Mouse (Mus musculus) fat pad, adult 2 months (tissue): ENCODE results near the gene Itln1.

Experiments
- DNase-seq: peaks from one replicate; pipeline ENCODE4 v3.0.0-alpha.2; 2011; ENCODE audit warnings: low read depth, low spot score; ENCODE audit errors: extremely low read depth

Gene Itln1

GRCm38 (mm10) chr1:171535194-171535593, at the start of gene Itln1:
Itln1 (minus strand) TSS chr1:171535294.
- no peak for DNase-seq

GRCm38 (mm10) chr1:171584584-171584983, 49.5 kb upstream of the Itln1 start:
- no peak for DNase-seq

DNA sequence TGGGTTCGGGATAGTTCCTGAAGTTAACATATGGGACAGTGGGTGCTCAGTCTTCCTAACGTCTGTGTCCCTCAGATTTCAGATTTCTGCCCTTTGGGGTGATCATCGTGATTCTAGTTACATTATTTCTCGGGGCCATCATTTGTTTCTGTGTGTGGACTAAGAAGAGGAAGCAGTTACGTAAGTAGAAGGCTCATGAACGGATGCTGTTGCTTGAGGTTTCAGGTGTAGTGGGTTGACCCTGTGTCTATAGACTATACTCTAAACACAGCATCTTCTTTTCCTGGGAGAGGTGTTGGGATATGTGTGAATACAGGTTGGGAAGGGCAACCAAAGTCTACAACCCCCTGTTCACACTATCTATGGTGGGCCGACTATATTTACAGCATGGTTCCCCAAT, 42.1 kb upstream of the Itln1 start:
- no peak for DNase-seq

DNA sequence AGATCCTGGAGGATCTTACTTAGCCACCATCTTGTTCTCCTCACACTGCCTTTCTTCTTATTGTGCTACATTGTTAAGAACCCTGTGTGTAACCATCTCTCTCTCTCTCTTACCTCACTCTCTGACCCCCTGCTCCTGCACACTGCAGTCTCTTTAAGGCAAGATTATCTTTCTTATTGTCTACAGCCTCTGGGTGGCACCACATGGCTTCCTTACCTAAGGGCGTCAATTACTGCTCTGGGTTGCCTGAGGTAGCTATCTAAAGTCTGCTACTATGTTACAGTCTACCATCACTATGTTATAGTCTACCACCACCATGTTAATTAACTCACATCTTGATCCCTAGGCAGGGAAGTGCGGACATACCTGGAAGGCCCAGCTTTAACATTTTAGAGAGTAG, 33.3 kb upstream of the Itln1 start:
- no peak for DNase-seq

DNA sequence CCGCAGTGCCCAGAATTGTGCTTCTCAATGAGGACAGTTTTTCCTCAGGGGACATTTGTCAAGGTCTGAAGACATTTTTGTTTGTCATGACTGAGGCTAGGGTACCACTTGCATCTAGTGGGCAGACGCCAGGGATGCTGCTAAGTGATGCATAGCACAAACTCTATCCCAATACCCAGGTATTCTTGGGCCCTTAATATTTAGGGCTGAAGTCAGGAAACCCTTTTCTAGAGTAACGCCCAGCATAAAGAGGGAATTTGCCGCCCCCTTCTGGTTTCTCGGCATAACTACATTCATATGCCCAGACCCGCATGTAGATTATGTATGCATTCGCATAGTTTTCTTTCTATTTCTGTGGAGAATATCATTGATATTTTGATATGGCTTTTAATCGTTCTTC, 31.7 kb upstream of the Itln1 start:
- DNase-seq: no peak

- DNase-seq: no peak
Observed at GRCm38 (mm10) chr1:171565888-171566287, 30.8 kb upstream of the Itln1 start.

GRCm38 (mm10) chr1:171564247-171564646, 29.2 kb upstream of the Itln1 start:
- DNase-seq: no peak

DNA sequence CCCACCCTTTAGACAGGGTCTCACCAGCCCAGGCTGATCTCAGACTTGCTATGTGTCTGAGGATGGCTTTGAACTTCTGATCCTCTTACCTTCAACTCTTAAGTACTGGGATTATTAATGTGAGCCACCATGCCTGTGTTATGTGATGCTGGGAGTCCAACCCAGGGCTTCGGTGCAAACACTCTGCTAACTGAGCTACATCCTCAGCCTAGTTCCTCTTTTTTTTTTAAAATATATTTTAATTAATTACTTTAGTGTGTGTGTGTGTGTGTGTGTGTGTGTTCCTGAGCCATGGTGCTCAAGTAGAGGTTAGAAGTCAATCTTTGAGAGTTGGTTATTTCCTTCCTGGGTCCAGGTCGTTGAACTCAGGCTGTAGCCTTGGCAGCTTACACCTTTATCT, 27.9 kb upstream of the Itln1 start:
- DNase-seq: no peak

GRCm38 (mm10) chr1:171561639-171562225, 26.6 kb upstream of the Itln1 start:
- DNase-seq: no peak

GRCm38 (mm10) chr1:171561200-171561599, 26.1 kb upstream of the Itln1 start:
- no peak for DNase-seq

DNA sequence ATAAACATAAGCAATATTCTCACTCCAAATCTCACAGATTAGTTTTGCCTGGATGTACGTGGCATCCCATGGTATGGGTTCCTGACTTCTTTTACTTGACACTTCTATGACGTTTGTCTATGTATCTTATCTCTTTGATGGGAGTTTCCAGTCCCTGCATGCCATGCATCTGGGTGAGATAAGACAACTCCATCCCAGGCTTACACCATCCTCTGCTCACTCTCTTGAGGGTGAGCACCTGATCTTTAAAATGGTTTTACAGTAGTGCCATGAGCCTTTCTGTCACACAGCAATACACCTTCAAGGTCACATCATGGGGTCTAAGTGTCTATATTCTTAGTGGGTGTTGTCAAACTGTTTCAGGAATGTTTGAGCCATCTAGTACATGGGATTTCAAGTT, 25.2 kb upstream of the Itln1 start:
- DNase-seq: no peak

DNA sequence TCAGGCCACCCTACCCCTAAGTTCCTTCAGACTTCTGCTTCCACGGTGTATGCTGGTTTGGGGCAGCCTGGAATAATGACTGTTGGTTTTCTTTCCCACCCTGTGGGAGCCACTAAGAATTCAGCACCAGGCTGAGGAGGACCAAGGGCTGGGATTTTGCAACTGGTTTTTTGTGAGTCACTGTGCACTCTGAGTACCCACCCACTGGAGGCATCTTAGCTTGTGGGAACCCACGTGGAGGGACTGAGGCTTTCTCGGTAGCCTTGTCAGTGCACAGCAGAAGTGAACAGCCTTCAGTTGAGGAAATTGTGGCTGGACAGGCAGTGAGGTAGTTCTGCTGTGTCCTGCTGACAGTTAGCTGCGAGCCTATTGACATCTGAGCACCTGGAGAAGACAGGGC, 23.8 kb upstream of the Itln1 start, which contains the start of gene Cd244a:
Cd244a (plus strand) TSS at position 296 of the 400 bp plus-strand sequence.
- no peak for DNase-seq

GRCm38 (mm10) chr1:171558407-171558806, 23.3 kb upstream of the Itln1 start:
- DNase-seq: no peak

DNA sequence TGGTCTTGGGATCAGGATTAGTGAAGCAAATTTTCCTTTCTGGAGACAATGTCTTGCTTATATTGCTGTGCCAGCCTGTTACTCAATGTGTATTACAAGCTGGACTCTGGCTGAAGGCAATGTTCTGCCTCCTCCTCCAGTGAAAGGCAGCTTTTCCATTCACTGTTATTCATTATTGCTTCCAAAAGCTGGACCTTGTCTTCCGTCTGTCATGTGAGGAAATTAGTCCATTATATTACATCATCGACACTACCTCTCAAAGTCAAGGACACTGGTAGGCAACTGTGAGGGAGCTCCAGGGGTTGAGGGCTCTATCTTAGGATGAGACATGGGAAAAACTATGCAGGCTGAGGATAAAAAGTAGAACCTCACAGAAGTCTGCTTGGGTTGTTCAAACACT, 21.3 kb upstream of the Itln1 start:
- no peak for DNase-seq

DNA sequence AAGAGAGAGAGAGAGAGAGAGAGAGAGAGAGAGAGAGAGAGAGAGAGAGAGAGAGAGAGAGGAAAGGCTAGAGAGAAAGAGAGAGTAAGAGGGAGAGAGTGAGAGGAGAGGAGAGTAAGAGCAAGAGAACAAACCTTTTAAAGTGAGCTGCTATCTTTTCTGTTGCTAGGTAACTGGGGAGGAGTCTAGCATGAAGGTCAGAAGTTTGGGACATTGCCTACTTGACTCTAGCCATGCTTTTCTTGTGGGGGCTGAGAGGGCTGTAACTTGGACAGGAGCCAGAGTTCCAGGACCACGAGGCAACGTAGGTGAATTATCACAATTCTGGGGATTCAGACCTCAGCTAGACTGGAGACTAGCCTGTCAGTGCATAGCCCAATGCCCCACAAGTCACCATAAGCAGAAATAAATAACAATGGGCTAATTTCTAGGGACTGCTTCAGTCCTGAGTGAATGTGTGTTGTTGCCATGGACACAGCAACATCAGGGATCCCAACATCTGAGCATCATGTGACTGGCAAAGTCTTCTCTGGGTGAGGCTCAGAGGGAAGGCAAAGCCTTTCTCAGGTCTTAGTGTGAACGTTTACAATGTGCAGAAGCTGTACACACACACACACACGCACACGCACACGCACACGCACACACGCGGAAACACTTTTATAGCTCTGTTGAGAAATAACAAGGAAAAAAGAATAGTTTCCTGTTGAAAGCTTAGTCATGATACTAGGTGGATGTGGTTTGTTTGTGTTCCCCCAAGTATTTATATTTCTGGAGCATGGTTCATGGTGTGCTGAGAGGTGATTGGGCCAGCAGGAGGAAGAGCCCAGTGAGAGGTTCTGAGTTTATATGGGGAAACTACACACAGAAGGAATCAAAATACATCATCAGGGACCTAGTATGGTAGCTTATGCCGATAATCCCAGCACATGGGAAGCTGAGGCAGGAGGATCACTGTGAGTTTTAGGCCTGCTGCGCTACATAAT, 18.6 kb upstream of the Itln1 start:
- DNase-seq: no peak

GRCm38 (mm10) chr1:171552230-171552629, 17.1 kb upstream of the Itln1 start:
- DNase-seq: no peak

GRCm38 (mm10) chr1:171551326-171551725, 16.2 kb upstream of the Itln1 start:
- DNase-seq: no peak

GRCm38 (mm10) chr1:171540694-171541093, 5.6 kb upstream of the Itln1 start:
- no peak for DNase-seq

DNA sequence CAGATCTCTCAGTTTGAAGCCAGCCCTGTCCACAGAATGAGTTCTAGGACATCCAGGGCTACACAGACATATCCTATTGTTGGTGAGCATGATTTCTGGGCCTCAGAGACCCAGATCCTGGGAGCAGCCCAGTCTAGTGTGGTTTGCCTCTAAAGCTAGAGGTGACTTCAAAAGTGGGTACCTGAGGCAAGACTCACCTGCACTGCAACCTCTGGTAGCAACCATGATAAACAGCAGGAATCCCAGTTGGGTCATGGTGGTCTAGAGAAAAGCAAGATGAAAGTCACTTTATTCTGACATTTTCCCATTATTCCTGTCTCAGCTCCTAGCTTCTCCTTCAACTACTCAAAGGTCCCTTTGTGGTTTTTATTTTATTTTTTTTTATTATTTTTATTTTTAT, 537 bp downstream of the Itln1 start:
- DNase-seq: no peak

DNA sequence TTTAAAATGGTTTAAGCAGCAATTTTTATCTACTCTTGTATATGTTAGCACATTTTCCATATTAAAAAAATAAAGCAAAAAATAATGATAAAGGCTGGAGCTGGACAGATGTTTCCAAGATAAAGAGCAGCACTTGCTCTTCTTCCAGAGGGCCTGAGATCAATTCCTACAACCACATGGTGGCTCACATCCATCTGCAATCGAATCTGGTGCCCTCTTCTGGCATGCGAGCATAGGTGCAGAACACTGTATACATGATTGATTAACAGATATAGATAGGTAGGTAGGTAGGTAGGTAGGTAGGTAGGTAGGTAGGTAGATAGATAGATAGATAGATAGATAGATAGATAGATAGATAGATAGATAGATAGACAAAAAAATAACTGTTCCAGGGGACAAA, 2.3 kb downstream of the Itln1 start:
- DNase-seq: no peak

DNA sequence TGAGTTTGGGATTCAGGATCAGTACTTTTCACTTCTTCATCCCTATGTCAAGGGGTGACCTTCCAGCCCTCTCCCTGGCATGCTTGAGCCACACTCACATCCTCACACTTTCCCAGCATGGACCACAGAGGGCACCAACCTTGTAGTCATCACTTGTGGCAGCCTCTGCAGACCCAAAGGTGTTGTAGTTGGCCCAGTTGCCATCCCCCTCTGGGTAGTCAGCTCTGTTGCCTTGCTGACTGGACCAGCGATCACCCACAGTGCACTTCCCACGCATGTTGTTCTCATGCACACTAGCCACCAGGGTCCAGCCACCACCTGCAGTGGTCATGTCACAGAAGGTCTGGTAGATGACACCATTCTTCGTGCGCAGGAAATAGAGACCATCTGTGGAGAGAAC, 3.7 kb downstream of the Itln1 start:
- DNase-seq: no peak

- DNase-seq: no peak
Observed at GRCm38 (mm10) chr1:171515557-171515956, 19.5 kb downstream of the Itln1 start.
